Mouse (Mus musculus) midbrain, embryonic 15.5 days (tissue): ENCODE data around the gene Vkorc1l1. TPM values are rescaled to one million over a fixed set of nuclear protein-coding genes. Genes with fewer than 3 reads are reported as not detected.

Experiments used
- ATAC-seq: fragments of 200-750 bp; cut with Nextera tagmentation; replicated peaks from 2 replicates; pipeline ENCODE4 v1.8.0; 2017; ENCODE audit warnings: moderate TSS enrichment
- H3K27ac ChIP-seq: fragments of 300-500 bp; sonication (generic); 2 replicates; pipeline ENCODE4 v1.5.1; 2015; ENCODE audit warnings: mild to moderate bottlenecking, inconsistent platforms
- H3K27me3 ChIP-seq: fragments of 300-500 bp; sonication (generic); replicated peaks from 2 replicates; pipeline ENCODE4 v1.6.1; 2015; ENCODE audit warnings: inconsistent platforms
- H3K36me3 ChIP-seq: fragments of 300-500 bp; sonication (generic); replicated peaks from 2 replicates; pipeline ENCODE4 v1.6.1; 2015; ENCODE audit warnings: inconsistent platforms
- H3K4me1 ChIP-seq: fragments of 300-500 bp; sonication (generic); 2 replicates; pipeline ENCODE4 v1.6.1; 2015; ENCODE audit warnings: inconsistent platforms
- H3K4me2 ChIP-seq: fragments of 300-500 bp; sonication (generic); 2 replicates; pipeline ENCODE4 v1.6.1; 2015; ENCODE audit warnings: inconsistent platforms, mild to moderate bottlenecking, moderate library complexity
- H3K4me3 ChIP-seq: fragments of 300-500 bp; sonication (generic); 2 replicates; pipeline ENCODE4 v1.5.1; 2015; ENCODE audit warnings: mild to moderate bottlenecking, inconsistent platforms
- H3K9ac ChIP-seq: fragments of 300-500 bp; sonication (generic); 2 replicates; pipeline ENCODE4 v1.6.1; 2015; ENCODE audit warnings: mild to moderate bottlenecking, inconsistent platforms
- H3K9me3 ChIP-seq: fragments of 300-500 bp; sonication (generic); 2 replicates; pipeline ENCODE4 v1.6.1; 2016; ENCODE audit warnings: inconsistent platforms
- WGBS: fragments of 180-500 bp; shearing (Covaris S2); methylation state at CpG from one replicate; pipeline ENCODE4 v1.1.7; 2015; ENCODE audit warnings: mixed read lengths; 5-methylcytosine and 5-hydroxymethylcytosine counted together
- polyA plus RNA-seq: library from polyadenylated mRNA; unstranded; fragments of >200 nt; fragmentation: Nextera tagmentation; extraction: Ambion mirVana; gene quantifications from 2 replicates; pipeline ENCODE4 v1.2.1, GENCODE M21; 2015

Gene Vkorc1l1
- polyA plus RNA-seq, 1 experiment from 2014 or later = 32.8 TPM

DNA sequence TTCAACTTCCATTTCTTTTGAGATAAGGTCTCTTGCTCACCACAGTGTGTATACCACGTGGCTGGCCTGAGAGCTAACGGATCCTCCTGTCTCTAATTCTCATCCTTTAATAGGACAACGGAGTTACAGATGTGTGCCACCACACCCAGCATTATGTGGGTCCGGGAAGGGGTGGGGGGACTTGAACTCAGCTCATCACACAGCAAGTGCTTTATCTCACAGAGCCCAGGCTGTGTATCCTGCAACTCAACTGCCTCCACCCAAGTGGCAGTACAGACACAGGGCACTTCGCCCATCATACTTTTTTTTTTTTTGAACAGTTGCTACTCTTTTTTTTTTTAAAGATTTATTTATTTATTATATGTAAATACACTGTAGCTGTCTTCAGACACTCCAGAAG is 50.1 kb downstream of the Vkorc1l1 start:
- no peak for ATAC-seq
- no peak overlapping the region for H3K4me3 ChIP-seq
- WGBS = 95% methylated on average over 5 of the region's 5 CpGs

DNA sequence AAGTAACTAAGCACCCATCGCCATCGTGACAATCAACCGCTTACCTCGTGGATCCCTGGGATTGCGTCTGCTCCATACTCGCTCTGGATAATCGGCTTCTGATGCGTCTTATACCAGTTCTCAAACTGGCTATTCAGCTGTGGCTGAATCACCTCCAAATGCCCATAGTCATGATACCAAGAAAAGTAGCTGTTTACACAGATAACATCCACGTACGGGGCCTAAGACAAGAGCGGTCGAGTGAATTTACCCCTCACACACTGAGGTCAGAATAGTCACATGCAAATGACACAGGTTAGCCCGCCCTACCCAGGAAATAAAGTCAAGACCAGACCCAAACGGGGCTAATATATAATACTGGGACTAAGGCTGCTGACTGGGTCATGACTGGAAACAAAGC is 51.6 kb downstream of the Vkorc1l1 start:
- no peak overlapping the region for H3K4me3 ChIP-seq
- H3K9ac ChIP-seq = no peak overlapping the region
- H3K36me3 ChIP-seq = no peaks in the 10 kb centered on the region
- no peaks in the 10 kb centered on the region for H3K27me3 ChIP-seq
- H3K4me2 ChIP-seq = no peak overlapping the region
- H3K9me3 ChIP-seq = no peaks in the 10 kb centered on the region
- no peak for ATAC-seq
- no peaks in the 10 kb centered on the region for H3K4me1 ChIP-seq
- 92% methylated on average over 14 of the region's 14 CpGs for WGBS
- no peak overlapping the region for H3K27ac ChIP-seq

More for the DNA sequence above, 50.1 kb downstream of the Vkorc1l1 start:
- H3K27ac ChIP-seq = no peak overlapping the region
- no peak overlapping the region for H3K4me2 ChIP-seq
- H3K4me1 ChIP-seq = no peaks in the 10 kb centered on the region
- no peak overlapping the region for H3K9ac ChIP-seq
- no peaks in the 10 kb centered on the region for H3K9me3 ChIP-seq
- H3K27me3 ChIP-seq = no peaks in the 10 kb centered on the region
- H3K36me3 ChIP-seq = no peaks in the 10 kb centered on the region

DNA sequence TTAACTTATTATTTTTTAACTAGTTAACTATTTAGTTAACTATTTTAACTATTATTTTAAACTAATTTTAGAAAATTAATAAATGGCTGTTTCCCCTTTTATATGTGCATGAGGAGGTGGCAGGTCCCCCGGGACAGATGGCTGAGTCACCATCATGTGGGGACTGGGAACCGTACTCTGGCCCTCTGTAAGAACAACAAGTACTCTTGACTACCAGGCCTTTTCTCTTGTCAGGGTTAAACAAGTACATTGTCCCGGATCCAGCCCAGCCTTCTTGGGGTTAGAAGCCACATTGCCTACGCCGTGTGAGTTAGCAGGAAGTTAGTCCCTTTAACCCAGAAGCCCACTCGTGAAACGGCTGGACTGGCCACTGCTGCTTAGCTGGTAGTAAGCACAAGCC is 53.2 kb downstream of the Vkorc1l1 start:
- ATAC-seq = no peak
- Histone ChIP-seq H3K4me3 (no peak overlapping the region), H3K27ac (no peak overlapping the region), H3K4me2 (no peak overlapping the region), H3K36me3 (no peaks in the 10 kb centered on the region), H3K4me1 (no peaks in the 10 kb centered on the region), H3K9me3 (no peaks in the 10 kb centered on the region), H3K27me3 (no peaks in the 10 kb centered on the region), H3K9ac (no peak overlapping the region)
- 93% methylated on average over 7 of the region's 7 CpGs for WGBS

DNA sequence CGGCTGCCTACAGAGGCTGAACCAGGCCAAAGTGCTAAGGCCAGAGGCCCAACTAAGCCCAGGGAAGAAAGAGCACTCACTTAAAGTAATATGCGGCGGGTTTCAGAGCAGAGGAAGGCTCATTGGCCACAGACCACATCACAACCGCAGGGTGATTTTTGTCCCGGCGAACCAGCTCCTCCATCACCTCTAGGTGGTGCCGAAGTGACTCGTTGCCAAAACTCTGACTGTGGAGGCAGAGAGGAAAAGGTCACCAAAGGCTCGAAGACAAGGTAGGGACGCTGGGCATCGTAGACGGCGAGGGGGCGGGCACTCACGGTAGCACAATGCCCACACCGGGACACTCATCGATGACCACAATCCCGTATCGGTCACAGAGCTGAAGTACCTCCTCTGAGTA is 55.9 kb downstream of the Vkorc1l1 start:
- H3K27me3 ChIP-seq = no peaks in the 10 kb centered on the region
- no peak for ATAC-seq
- no peak overlapping the region for H3K9ac ChIP-seq
- peaks cover 12% of the 10 kb centered on the region for H3K4me1 ChIP-seq
- no peak overlapping the region for H3K4me2 ChIP-seq
- no peaks in the 10 kb centered on the region for H3K9me3 ChIP-seq
- 77% methylated on average over 19 of the region's 19 CpGs for whole genome bisulfite sequencing
- no peak overlapping the region for H3K4me3 ChIP-seq
- H3K36me3 ChIP-seq = no peaks in the 10 kb centered on the region
- H3K27ac ChIP-seq = no peak overlapping the region

DNA sequence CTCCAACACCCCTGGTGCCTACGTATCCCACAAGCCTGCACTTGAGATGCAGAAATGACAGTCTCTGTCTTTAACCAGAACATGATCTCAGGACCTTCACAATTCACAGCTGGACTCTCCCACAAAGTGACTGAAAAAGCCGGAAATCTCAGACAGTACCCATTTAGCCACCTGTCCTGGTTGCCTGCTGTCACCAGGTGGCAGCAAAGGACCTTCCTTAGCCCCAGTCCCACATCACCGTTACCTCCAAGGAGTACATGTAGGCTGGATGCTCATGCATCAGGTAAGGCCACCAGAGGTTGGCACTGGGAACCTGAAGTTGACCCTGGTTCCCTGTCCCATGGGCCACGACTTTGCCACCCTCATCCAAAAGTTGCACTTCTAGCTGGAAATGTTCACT is 57.3 kb downstream of the Vkorc1l1 start:
- no peak overlapping the region for H3K9ac ChIP-seq
- H3K4me3 ChIP-seq = no peak overlapping the region
- H3K9me3 ChIP-seq = no peaks in the 10 kb centered on the region
- no peak overlapping the region for H3K4me2 ChIP-seq
- no peak for ATAC-seq
- H3K4me1 ChIP-seq = peaks cover 16% of the 10 kb centered on the region
- no peak overlapping the region for H3K27ac ChIP-seq
- no peaks in the 10 kb centered on the region for H3K36me3 ChIP-seq
- no peaks in the 10 kb centered on the region for H3K27me3 ChIP-seq
- WGBS = 37% methylated on average over 4 of the region's 4 CpGs

DNA sequence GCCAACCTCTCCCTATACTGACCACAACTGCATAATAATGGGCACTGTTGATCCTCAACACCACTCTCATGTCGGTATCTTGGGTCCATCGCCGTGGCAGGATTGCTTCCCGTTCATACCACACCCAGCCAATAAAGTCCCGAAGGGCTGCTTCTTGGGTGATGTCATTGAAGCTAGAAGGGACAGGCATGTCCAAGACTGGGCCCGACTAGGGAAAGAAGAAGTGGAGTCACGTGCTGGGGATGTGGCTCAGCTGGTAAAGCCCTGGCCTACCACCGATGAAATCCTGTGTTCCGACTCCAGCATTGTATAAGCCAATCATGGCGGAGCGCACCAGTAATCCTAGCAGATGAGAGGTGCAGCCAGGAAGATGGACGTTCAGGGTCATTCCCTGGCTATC is 59.0 kb downstream of the Vkorc1l1 start:
- no peaks in the 10 kb centered on the region for H3K27me3 ChIP-seq
- no peak overlapping the region for H3K4me2 ChIP-seq
- H3K9ac ChIP-seq = no peak overlapping the region
- H3K4me1 ChIP-seq = peaks cover 16% of the 10 kb centered on the region
- WGBS = 93% methylated on average over 12 of the region's 12 CpGs
- H3K4me3 ChIP-seq = no peak overlapping the region
- no peak for ATAC-seq
- no peak overlapping the region for H3K27ac ChIP-seq
- no peaks in the 10 kb centered on the region for H3K9me3 ChIP-seq
- H3K36me3 ChIP-seq = no peaks in the 10 kb centered on the region

DNA sequence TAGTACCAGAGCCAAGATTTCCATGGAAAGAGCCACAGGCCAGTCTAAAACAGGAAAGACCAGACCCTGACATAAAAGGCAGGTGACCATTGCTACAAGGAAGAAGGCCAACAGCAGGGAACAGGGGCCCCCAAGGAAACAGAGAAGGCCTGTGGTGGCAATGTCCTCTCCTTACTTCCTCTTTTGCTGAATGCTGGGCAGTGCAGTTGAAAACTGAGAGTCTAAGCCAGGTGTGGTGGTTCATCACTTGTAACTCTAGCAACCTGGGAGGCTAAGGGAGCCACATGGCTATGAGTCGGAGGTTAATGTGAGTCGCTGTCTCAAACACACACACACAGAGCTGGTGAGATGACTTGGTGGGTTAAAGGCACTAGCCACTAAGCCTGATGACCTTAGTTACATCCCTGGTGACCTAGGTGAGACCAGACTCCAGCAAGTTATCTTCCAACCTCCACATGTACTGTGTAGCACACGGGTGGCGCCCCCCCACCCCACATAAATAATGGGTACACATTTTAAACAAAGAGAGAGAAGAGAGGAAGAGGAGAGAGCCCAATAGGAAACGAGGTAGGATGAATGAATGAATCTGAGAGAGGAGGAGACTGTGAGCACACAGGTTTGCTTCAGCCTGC is 59.7 kb downstream of the Vkorc1l1 start:
- Histone ChIP-seq H3K4me3 (peak overlapping the region; percentile 76), H3K4me1 (peaks cover 16% of the 10 kb centered on the region), H3K9ac (no peak overlapping the region), H3K4me2 (peak overlapping the region; percentile 91), H3K36me3 (no peaks in the 10 kb centered on the region), H3K27me3 (no peaks in the 10 kb centered on the region), H3K9me3 (no peaks in the 10 kb centered on the region), H3K27ac (no peak overlapping the region)
- WGBS = 79% methylated on average over 5 of the region's 5 CpGs
- no peak for ATAC-seq

DNA sequence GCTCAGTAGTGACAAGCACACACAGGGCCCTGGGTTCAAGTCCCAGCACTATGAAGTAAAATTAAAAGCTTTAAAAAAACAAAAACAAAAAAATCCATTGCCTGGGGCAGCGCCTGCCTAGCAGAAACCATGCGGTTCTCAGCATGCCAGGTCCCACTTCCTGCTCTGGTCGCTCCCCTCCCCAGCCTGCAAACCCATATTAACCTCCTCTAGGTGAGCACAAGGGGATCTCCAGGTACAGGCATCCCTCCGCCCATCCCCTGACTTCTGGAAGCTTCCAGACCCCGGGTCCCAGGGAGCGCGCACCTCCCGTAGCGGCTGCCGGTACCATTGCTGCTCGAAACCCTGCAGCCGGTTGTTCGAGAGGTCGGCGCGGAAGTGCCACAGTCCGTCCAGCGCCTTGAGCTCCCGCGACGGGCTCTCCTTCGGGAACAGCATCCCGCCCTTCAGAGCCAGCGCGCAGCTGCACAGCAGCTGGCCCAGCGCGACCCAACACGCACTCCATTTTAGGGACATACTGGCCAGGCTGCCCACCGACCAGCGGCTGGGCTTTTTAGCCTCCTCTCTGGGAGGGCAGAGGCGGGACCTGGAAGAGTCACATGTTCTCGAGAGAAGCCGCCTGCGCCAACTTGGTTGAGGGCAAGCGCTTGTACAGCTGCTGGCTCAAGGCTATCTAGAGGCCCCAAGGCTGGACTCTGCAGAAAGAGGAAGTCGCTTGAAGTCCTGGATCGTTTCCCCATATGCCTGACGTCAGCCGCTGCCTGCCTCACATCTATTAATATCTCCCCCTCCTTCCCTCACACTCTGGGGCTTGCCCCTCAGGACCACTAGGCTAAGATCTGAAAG is 60.8 kb downstream of the Vkorc1l1 start, which contains the start of gene Gusb:
TSS of gene Gusb (minus strand) at position 749 of the 846 bp plus-strand sequence.
- Histone ChIP-seq H3K4me1 (peaks cover 16% of the 10 kb centered on the region), H3K27ac (peak within 1 kb of the TSS; percentile 53), H3K9me3 (no peaks in the 10 kb centered on the region), H3K9ac (peak within 1 kb of the TSS; percentile 76), H3K4me3 (peak within 1 kb of the TSS; percentile 76), H3K4me2 (peak within 1 kb of the TSS; percentile 91), H3K36me3 (no peaks in the 10 kb centered on the region), H3K27me3 (no peaks in the 10 kb centered on the region)
- ATAC-seq = peak; percentile 89
- 2% methylated on average over 39 of the region's 39 CpGs for WGBS

DNA sequence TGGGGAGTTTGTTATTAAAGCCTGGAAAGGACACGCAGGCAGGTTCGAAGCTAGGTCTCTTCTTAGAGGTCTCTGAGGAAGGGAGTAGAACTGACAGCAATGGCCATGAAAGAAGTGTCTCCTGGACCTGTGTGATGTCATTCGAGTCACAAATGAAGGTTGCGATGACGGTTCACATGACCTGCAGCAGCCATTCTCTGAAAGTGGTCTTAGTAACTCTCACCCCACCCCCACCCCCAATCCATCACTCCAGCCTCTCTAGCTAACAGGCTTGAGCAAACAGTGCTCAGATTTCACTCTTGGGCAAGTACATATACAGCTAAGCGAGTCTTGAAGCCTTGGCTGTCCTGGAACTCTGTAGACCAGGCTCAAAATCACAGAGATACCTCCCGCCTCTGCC is 61.5 kb downstream of the Vkorc1l1 start:
- Histone ChIP-seq H3K36me3 (no peaks in the 10 kb centered on the region), H3K4me1 (peaks cover 16% of the 10 kb centered on the region), H3K27me3 (no peaks in the 10 kb centered on the region), H3K4me2 (peak overlapping the region; percentile 91), H3K4me3 (peak overlapping the region; percentile 76), H3K27ac (peak overlapping the region; percentile 53; the same call in 1 of the 2 replicates), H3K9ac (0 out of 2 replicates have a peak overlapping the region, but pooled peaks have one; percentile 76), H3K9me3 (no peaks in the 10 kb centered on the region)
- peak; percentile 4; the same call in 1 of the 2 replicates for ATAC-seq
- 74% methylated on average over 7 of the region's 7 CpGs for WGBS

DNA sequence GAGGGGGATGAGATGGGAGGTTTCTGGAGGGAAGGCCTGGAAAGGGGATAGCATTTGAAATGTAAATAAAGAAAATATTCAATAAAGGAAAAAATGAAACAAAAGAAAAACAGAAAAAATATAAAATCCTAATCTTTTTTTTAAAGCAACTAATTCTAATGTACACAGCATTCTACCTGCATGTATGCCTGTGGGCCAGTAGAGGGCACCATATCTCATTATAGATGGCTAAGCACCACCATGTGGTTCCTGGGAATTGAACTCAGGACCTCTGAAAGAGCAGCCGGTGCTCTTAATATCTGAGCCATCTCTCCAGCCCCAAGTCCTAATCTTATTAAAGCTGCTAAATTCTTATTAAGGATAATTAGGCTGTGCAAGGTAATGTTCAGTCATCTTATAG is 65.6 kb downstream of the Vkorc1l1 start:
- 89% methylated on average over 1 of the region's 1 CpGs for WGBS
- Histone ChIP-seq H3K9me3 (no peaks in the 10 kb centered on the region; the same call in 1 of the 2 replicates), H3K4me3 (no peak overlapping the region), H3K36me3 (no peaks in the 10 kb centered on the region; the same call in 1 of the 2 replicates), H3K27ac (no peak overlapping the region), H3K27me3 (no peaks in the 10 kb centered on the region), H3K4me2 (no peak overlapping the region), H3K9ac (no peak overlapping the region), H3K4me1 (peaks cover 8% of the 10 kb centered on the region)
- no peak for ATAC-seq

DNA sequence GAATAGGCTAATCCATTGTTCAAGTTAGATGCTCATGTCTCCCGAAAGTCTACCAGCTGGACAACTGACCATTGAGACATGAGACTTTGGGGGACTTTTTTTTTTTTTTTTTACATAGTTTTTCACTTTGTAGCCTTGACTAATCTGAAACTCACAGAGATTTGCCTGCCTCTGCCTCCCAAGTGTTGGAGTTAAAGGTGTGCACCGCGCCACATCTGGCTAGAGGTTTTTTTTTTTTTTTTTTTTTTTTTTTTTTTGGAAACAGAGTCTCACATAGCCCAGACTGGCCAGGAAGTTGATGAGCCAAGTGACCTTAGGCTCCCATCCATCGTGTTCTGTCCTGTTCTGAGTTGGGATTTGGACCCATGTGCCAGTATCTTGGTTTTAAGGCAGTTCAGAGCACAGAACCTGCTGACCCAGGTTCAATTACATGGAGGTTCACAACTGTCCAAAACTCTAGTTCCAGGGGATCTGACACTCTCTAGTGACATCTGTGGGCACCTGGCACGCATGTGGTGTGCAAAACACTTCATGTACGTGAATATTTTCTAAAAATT is 66.3 kb downstream of the Vkorc1l1 start:
- Histone ChIP-seq H3K27me3 (no peaks in the 10 kb centered on the region), H3K4me1 (0 out of 2 replicates have a peak, but pooled peaks cover under 1% of the 10 kb centered on the region), H3K9ac (no peak overlapping the region), H3K4me2 (no peak overlapping the region), H3K27ac (no peak overlapping the region), H3K4me3 (no peak overlapping the region), H3K36me3 (no peaks in the 10 kb centered on the region; the same call in 1 of the 2 replicates), H3K9me3 (no peaks in the 10 kb centered on the region; the same call in 1 of the 2 replicates)
- ATAC-seq = no peak
- WGBS = 79% methylated on average over 6 of the region's 6 CpGs

DNA sequence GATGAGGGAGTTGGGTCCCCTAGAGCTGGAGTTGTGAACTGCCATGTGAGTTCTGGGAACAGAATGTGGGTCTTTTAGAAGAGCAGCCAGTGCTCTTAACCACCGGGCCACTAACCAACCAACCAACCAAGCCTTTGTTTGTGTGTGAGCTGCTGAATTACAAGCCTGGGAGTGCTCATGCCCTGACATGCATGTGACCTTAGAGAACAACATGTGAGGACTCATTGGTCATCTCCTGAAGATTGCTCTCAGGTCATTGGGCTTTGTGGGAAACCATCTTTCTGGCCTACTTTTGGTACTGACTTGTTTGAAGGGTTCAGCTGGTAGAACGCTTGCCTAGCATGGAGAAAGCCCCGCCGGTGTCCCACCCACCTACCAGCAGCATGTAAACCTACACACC is 68.0 kb downstream of the Vkorc1l1 start:
- Histone ChIP-seq H3K9ac (no peak overlapping the region), H3K36me3 (no peaks in the 10 kb centered on the region; the same call in 1 of the 2 replicates), H3K4me2 (no peak overlapping the region), H3K4me1 (no peaks in the 10 kb centered on the region), H3K4me3 (no peak overlapping the region), H3K9me3 (no peaks in the 10 kb centered on the region; the same call in 1 of the 2 replicates), H3K27me3 (no peaks in the 10 kb centered on the region), H3K27ac (no peak overlapping the region)
- no peak for ATAC-seq
- 93% methylated on average over 4 of the region's 4 CpGs for whole genome bisulfite sequencing
